Mouse (Mus musculus): ENCODE data around the gene Itm2c. TPM values are rescaled to one million over a fixed set of nuclear protein-coding genes. Genes with fewer than 3 reads are reported as not detected.
A peak's percentile ranks its signal among the peaks of the same experiment; 100 is the strongest.

Itm2c gene
- total and polyA plus RNA-seq, 3 experiments: 76.6 to 107 (median 96.2) TPM

DNA sequence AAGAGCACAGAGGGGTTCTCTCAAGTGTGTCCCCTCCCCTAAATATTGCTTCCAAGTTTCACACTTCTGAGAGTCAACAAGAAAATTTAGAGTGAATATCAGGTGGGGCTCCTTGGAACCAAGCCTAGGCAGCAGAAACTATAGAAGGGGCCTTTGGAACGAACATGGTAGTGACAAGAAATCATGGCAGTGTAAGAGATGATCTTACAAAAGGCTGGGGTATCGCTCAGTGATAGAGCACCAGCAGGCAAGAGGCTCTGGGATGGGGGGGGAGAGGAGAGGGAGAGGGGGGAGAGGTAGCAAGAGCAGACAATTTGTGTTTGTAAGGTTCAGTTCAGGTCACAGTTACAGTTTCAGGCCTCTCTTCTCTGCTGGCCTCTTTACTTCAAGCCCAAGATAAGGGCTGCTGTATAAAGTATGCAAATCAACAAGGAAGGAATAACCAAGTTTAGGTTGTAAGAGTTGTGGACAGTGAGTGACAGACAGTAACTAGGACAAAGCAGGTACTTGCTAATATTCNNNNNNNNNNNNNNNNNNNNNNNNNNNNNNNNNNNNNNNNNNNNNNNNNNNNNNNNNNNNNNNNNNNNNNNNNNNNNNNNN, 55.1 kb downstream of the Itm2c start:
- H3K9ac ChIP-seq (ENCODE audit: insufficient read depth, low read depth): peak overlapping the region; percentile 92; the same call in 1 of the 2 replicates
- no peak overlapping the region for H3K4me3 ChIP-seq (replicated peaks in 1 of 3; ENCODE audit: low read depth in 2 of 3, low read length in 2 of 3, poor library complexity in 1 of 3)
- H3K9me3 ChIP-seq (replicated peaks; ENCODE audit: low read length): peaks cover 16% of the 10 kb centered on the region
- no peaks in the 10 kb centered on the region for H3K27me3 ChIP-seq (replicated peaks)
- H3K79me2 ChIP-seq (replicated peaks; ENCODE audit: control insufficient read depth, extremely low read depth, insufficient read depth, poor library complexity, severe bottlenecking): peaks cover 42% of the 10 kb centered on the region
- in situ Hi-C loops (cut with MboI; ENCODE audit: low pct_ligation_motif_present, low pct_unique_long_range_greater_than_20kb, low sequenced_read_pairs) (no loop called here), dilution Hi-C loops (cut with MboI; ENCODE audit: extremely low pct_ligation_motif_present, extremely low pct_unique_long_range_greater_than_20kb, low sequenced_read_pairs) (no loop called here)
- DNase-seq (ENCODE audit: extremely low read depth): no peak
- peak overlapping the region; percentile 41 for H3K4me2 ChIP-seq (ENCODE audit: insufficient read depth, low read depth, poor library complexity, severe bottlenecking)
- peak overlapping the region; percentile 69; the same call in 1 of the 2 replicates for H3K27ac ChIP-seq (ENCODE audit: insufficient read depth, low read depth)
- peaks cover 30 to 54% of the 10 kb centered on the region in 2 experiments for H3K36me3 ChIP-seq (replicated peaks in 1 of 2; ENCODE audit: control insufficient read depth in 1 of 2, insufficient read depth in 1 of 2, low read length in 1 of 2)
- H3K4me1 ChIP-seq (ENCODE audit: control insufficient read depth in 1 of 2, insufficient read depth in 2 of 2): peaks cover 4 to 43% of the 10 kb centered on the region in 2 experiments; a peak in 3 of 4 replicates
- TF ChIP-seq TBP (conservative IDR thresholded peaks at IDR 0.05; ENCODE audit: low read depth, low read length) (0 out of 2 replicates have a peak, but pooled peaks have one; percentile 37), MEF2A (IDR thresholded peaks at IDR 0.05; ENCODE audit: borderline replicate concordance, low read depth, low read length) (peak; percentile 29; the same call in 1 of the 2 replicates), CHD1 (IDR thresholded peaks at IDR 0.05; ENCODE audit: low read depth, low read length) (0 out of 2 replicates have a peak, but pooled peaks have one; percentile 56), CHD2 (IDR thresholded peaks at IDR 0.05; ENCODE audit: low read length) (no peak), POLR2AphosphoS2 (IDR thresholded peaks at IDR 0.05; ENCODE audit: low read depth, low read length) (no peak), JUN (IDR thresholded peaks at IDR 0.05; ENCODE audit: insufficient read depth, low read depth, low read length) (no peak)

DNA sequence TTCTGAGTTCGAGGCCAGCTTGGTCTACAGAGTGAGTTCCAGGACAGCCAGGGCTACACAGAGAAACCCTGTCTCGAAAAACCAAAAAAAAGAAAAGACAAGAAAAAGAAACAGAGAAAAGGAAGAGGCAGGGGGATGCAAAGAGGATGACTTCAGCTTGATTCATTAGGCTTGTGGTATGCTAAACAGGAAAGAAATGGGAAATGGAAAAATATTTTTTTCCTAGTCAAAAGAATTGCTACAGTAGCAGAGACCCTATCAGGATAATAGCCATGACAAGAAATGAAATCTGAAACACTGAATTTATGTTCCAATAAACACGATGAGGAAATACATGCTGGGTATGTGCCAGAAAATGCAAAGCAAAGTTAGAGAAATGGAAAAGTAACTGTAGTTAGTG, 61.1 kb downstream of the Itm2c start:
- Histone ChIP-seq H3K27ac (ENCODE audit: insufficient read depth, low read depth) (peak overlapping the region; percentile 100), H3K79me2 (replicated peaks; ENCODE audit: control insufficient read depth, extremely low read depth, insufficient read depth, poor library complexity, severe bottlenecking) (peaks cover 57% of the 10 kb centered on the region), H3K4me3 (replicated peaks in 1 of 3; ENCODE audit: low read depth in 2 of 3, low read length in 2 of 3, poor library complexity in 1 of 3) (peak overlapping the region; percentile 68 to 84 (median 70)), H3K9ac (ENCODE audit: insufficient read depth, low read depth) (peak overlapping the region; percentile 93), H3K36me3 (replicated peaks in 1 of 2; ENCODE audit: control insufficient read depth in 1 of 2, insufficient read depth in 1 of 2, low read length in 1 of 2) (peaks cover 0 to 3% of the 10 kb centered on the region in 2 experiments), H3K9me3 (replicated peaks; ENCODE audit: low read length) (no peaks in the 10 kb centered on the region), H3K4me2 (ENCODE audit: insufficient read depth, low read depth, poor library complexity, severe bottlenecking) (peak overlapping the region; percentile 91), H3K4me1 (ENCODE audit: control insufficient read depth in 1 of 2, insufficient read depth in 2 of 2) (peaks cover 3 to 41% of the 10 kb centered on the region in 2 experiments; a peak in 3 of 4 replicates), H3K27me3 (replicated peaks) (no peaks in the 10 kb centered on the region)
- DNase-seq (ENCODE audit: extremely low read depth): peak; percentile 71
- dilution Hi-C loops (cut with MboI; ENCODE audit: extremely low pct_ligation_motif_present, extremely low pct_unique_long_range_greater_than_20kb, low sequenced_read_pairs) (no loop called here), in situ Hi-C loops (cut with MboI; ENCODE audit: low pct_ligation_motif_present, low pct_unique_long_range_greater_than_20kb, low sequenced_read_pairs) (no loop called here)
- TF ChIP-seq IRF4 (IDR thresholded peaks at IDR 0.05; ENCODE audit: low read depth, low read length) (peak; percentile 76), ZMIZ1 (IDR thresholded peaks at IDR 0.05; ENCODE audit: low read depth, low read length) (no peak; the same call in 1 of the 2 replicates), CHD1 (IDR thresholded peaks at IDR 0.05; ENCODE audit: low read depth, low read length) (no peak), TCF12 (IDR thresholded peaks at IDR 0.05; ENCODE audit: low read depth, low read length) (peak; percentile 66; the same call in 1 of the 2 replicates), ETS1 (conservative IDR thresholded peaks at IDR 0.05; ENCODE audit: low read depth, low read length) (peak; percentile 87), RCOR1 (conservative IDR thresholded peaks at IDR 0.05; ENCODE audit: low read depth, low read length) (0 out of 2 replicates have a peak, but pooled peaks have one; percentile 12), JUND (conservative IDR thresholded peaks at IDR 0.05; ENCODE audit: low read depth, low read length) (peak; percentile 78), ZNF384 (IDR thresholded peaks at IDR 0.05; ENCODE audit: low read depth, low read length) (peak; percentile 87), CHD2 (IDR thresholded peaks at IDR 0.05; ENCODE audit: low read length) (peak; percentile 60; the same call in 1 of the 2 replicates), POLR2AphosphoS2 (IDR thresholded peaks at IDR 0.05; ENCODE audit: low read depth, low read length) (no peak), HCFC1 (IDR thresholded peaks at IDR 0.05; ENCODE audit: low read depth, low read length) (no peak), TBP (conservative IDR thresholded peaks at IDR 0.05; ENCODE audit: low read depth, low read length) (peak; percentile 47; the same call in 1 of the 2 replicates), ZC3H11A (IDR thresholded peaks at IDR 0.05; ENCODE audit: low read depth, low read length) (no peak), MAZ (IDR thresholded peaks at IDR 0.05; ENCODE audit: low read depth, low read length) (0 out of 2 replicates have a peak, but pooled peaks have one; percentile 34), MAFK (IDR thresholded peaks at IDR 0.05; ENCODE audit: insufficient replicate concordance, low read length) (0 out of 2 replicates have a peak, but pooled peaks have one; percentile 26), EP300 (IDR thresholded peaks at IDR 0.05; ENCODE audit: low read length) (peak; percentile 93), GABPA (IDR thresholded peaks at IDR 0.05; ENCODE audit: insufficient replicate concordance, low read depth, low read length) (no peak), JUN (IDR thresholded peaks at IDR 0.05; ENCODE audit: insufficient read depth, low read depth, low read length) (peak; percentile 78), MEF2A (IDR thresholded peaks at IDR 0.05; ENCODE audit: borderline replicate concordance, low read depth, low read length) (peak; percentile 70; the same call in 1 of the 2 replicates), BHLHE40 (IDR thresholded peaks at IDR 0.05; ENCODE audit: low read depth, low read length) (peak; percentile 68; the same call in 1 of the 2 replicates)

Measured in CH12.LX (cell line).